ENCODE assay signal across 14 mouse cellular contexts in genomic region chr15:98930998-98931397, GRCm38 (mm10). TPM values are rescaled to one million over a fixed set of nuclear protein-coding genes. Genes with fewer than 3 reads are reported as not detected.
DNase-seq lines count a peak whose midpoint lies in the region; ATAC-seq and TF ChIP-seq lines count a peak whose summit lies in the region.
"Had no signal": no experiment of that assay in that cellular context is flagged by ENCODE, and none has a peak within 500 bp of the region (broad histone marks: within the 10 kb centered on the region; RNA-seq: fewer than 3 reads in every experiment).

No protein-coding gene starts in this region.

- DNase-seq in heart, embryonic 10.5 days (ENCODE audit: low spot score), result no peak
- no peak for DNase-seq in midbrain, embryonic 10.5 days (ENCODE audit: low spot score)
- DNase-seq in midbrain, postnatal 0 days (ENCODE audit: low spot score), result no peak
- DNase-seq in cerebellum, adult 8-10 months, result no peak
- DNase-seq in thymus, adult 2 months, result no peak
- DNase-seq: cerebellum, postnatal 36 days; heart, adult 18-20 months; kidney, postnatal 36 days; right cerebral cortex, postnatal 4 days had no signal

- H3K4me3 ChIP-seq in heart, embryonic 16.5 days (ENCODE audit: low read length), result no peak overlapping the region
- no peak overlapping the region for H3K4me3 ChIP-seq in heart, embryonic 10.5 days
- H3K4me3 ChIP-seq in midbrain, embryonic 10.5 days, result 0 out of 2 replicates have a peak overlapping the region, but pooled peaks have one; percentile 16
- H3K4me3 ChIP-seq in midbrain, postnatal 0 days (ENCODE audit: low read depth, low read length), result no peak overlapping the region
- no peak overlapping the region for H3K4me3 ChIP-seq in limb, embryonic 13.5 days
- H3K4me3 ChIP-seq in myocyte, result no peak overlapping the region
- H3K4me3 ChIP-seq in thymus, adult 2 months (ENCODE audit: control insufficient read depth, insufficient read depth, low read length), result no peak overlapping the region

- H3K36me3 ChIP-seq in heart, embryonic 16.5 days (ENCODE audit: control insufficient read depth, insufficient read depth), result peaks cover 9% of the 10 kb centered on the region
- H3K36me3 ChIP-seq in heart, embryonic 10.5 days, result peaks cover 20% of the 10 kb centered on the region
- peaks cover 28% of the 10 kb centered on the region for H3K36me3 ChIP-seq in midbrain, embryonic 10.5 days
- H3K36me3 ChIP-seq in midbrain, postnatal 0 days (ENCODE audit: insufficient read depth, low read length), result peaks cover 4% of the 10 kb centered on the region; the same call in 1 of the 2 replicates
- peaks cover 10% of the 10 kb centered on the region for H3K36me3 ChIP-seq in limb, embryonic 13.5 days
- peaks cover 18% of the 10 kb centered on the region for H3K36me3 ChIP-seq in myocyte (ENCODE audit: control insufficient read depth, insufficient read depth)
- H3K36me3 ChIP-seq in thymus, adult 2 months (ENCODE audit: control insufficient read depth, insufficient read depth, low read length), result peaks cover 8% of the 10 kb centered on the region; the same call in 1 of the 2 replicates

- TF ChIP-seq CTCF in midbrain, postnatal 0 days (IDR thresholded peaks at IDR 0.05), result no peak
- TF ChIP-seq CTCF in thymus, adult 2 months (IDR thresholded peaks at IDR 0.05; ENCODE audit: borderline replicate concordance, control insufficient read depth, extremely low read depth, insufficient read depth, low read length, poor library complexity), result no peak

- H3K27ac ChIP-seq in heart, embryonic 16.5 days (ENCODE audit: low read length), result no peak overlapping the region
- H3K27ac ChIP-seq in heart, embryonic 10.5 days, result no peak overlapping the region
- H3K27ac ChIP-seq in midbrain, embryonic 10.5 days (replicated peaks), result no peak overlapping the region
- H3K27ac ChIP-seq in midbrain, postnatal 0 days (ENCODE audit: low read depth, low read length), result no peak overlapping the region
- H3K27ac ChIP-seq in limb, embryonic 13.5 days, result peak overlapping the region; percentile 44; the same call in 1 of the 2 replicates
- H3K27ac ChIP-seq in thymus, adult 2 months (ENCODE audit: control insufficient read depth, insufficient read depth, low read length), result no peak overlapping the region

- H3K9me3 ChIP-seq in heart, embryonic 16.5 days (replicated peaks; ENCODE audit: control insufficient read depth, low read length), result no peaks in the 10 kb centered on the region
- H3K9me3 ChIP-seq in heart, embryonic 10.5 days, result no peaks in the 10 kb centered on the region
- no peaks in the 10 kb centered on the region for H3K9me3 ChIP-seq in midbrain, embryonic 10.5 days (replicated peaks)
- H3K9me3 ChIP-seq in midbrain, postnatal 0 days (ENCODE audit: low read length), result no peaks in the 10 kb centered on the region
- H3K9me3 ChIP-seq in limb, embryonic 13.5 days, result no peaks in the 10 kb centered on the region

- H3K9ac ChIP-seq in heart, embryonic 16.5 days (ENCODE audit: low read length), result peak overlapping the region; percentile 24; the same call in 1 of the 2 replicates
- H3K9ac ChIP-seq in midbrain, postnatal 0 days (replicated peaks; ENCODE audit: low read length, poor library complexity, severe bottlenecking), result no peak overlapping the region; the same call in 1 of the 2 replicates
- peak overlapping the region; percentile 25; the same call in 1 of the 2 replicates for H3K9ac ChIP-seq in limb, embryonic 13.5 days

- H3ac ChIP-seq in myocyte (ENCODE audit: control insufficient read depth, insufficient read length), result no peak overlapping the region

- peaks cover 27% of the 10 kb centered on the region for H3K79me2 ChIP-seq in myocyte (ENCODE audit: control insufficient read depth, insufficient read depth)

- no peaks in the 10 kb centered on the region for H3K27me3 ChIP-seq in heart, embryonic 16.5 days (ENCODE audit: control insufficient read depth, insufficient read depth, low read length)
- no peaks in the 10 kb centered on the region for H3K27me3 ChIP-seq in heart, embryonic 10.5 days (ENCODE audit: insufficient read depth, poor library complexity, severe bottlenecking)
- no peaks in the 10 kb centered on the region for H3K27me3 ChIP-seq in midbrain, embryonic 10.5 days (ENCODE audit: low read depth, poor library complexity, severe bottlenecking)
- H3K27me3 ChIP-seq in midbrain, postnatal 0 days (ENCODE audit: insufficient read depth, low read length), result no peaks in the 10 kb centered on the region
- H3K27me3 ChIP-seq in limb, embryonic 13.5 days, result no peaks in the 10 kb centered on the region
- H3K27me3 ChIP-seq in myocyte (ENCODE audit: control insufficient read depth, insufficient read depth, insufficient read length), result no peaks in the 10 kb centered on the region
- no peaks in the 10 kb centered on the region for H3K27me3 ChIP-seq in thymus, adult 2 months (ENCODE audit: control insufficient read depth, insufficient read depth, low read length)

- 78% methylated on average over 3 of the region's 3 CpGs for WGBS in heart, embryonic 16.5 days
- 81% methylated on average over 3 of the region's 3 CpGs for WGBS in heart, embryonic 10.5 days
- WGBS in midbrain, embryonic 10.5 days, result 81% methylated on average over 3 of the region's 3 CpGs
- 70% methylated on average over 3 of the region's 3 CpGs for WGBS in midbrain, postnatal 0 days
- WGBS in limb, embryonic 13.5 days, result 74% methylated on average over 3 of the region's 3 CpGs
- WGBS in thymus, adult 2 months, result 92% methylated on average over 3 of the region's 3 CpGs

- peaks cover 20% of the 10 kb centered on the region for H3K4me1 ChIP-seq in heart, embryonic 16.5 days (ENCODE audit: control insufficient read depth, insufficient read depth, low read length)
- H3K4me1 ChIP-seq in heart, embryonic 10.5 days, result peaks cover 23% of the 10 kb centered on the region
- H3K4me1 ChIP-seq in midbrain, embryonic 10.5 days, result peaks cover 35% of the 10 kb centered on the region
- peaks cover 9% of the 10 kb centered on the region; the same call in 1 of the 2 replicates for H3K4me1 ChIP-seq in midbrain, postnatal 0 days (ENCODE audit: insufficient read depth, low read length)
- H3K4me1 ChIP-seq in limb, embryonic 13.5 days, result peaks cover 27% of the 10 kb centered on the region
- peaks cover 18% of the 10 kb centered on the region for H3K4me1 ChIP-seq in thymus, adult 2 months (replicated peaks; ENCODE audit: control insufficient read depth, insufficient read depth, low read length)

- H3K4me2 ChIP-seq in heart, embryonic 16.5 days (ENCODE audit: low read depth, low read length), result no peak overlapping the region
- H3K4me2 ChIP-seq in midbrain, postnatal 0 days (ENCODE audit: low read depth, low read length, poor library complexity, severe bottlenecking), result no peak overlapping the region
- H3K4me2 ChIP-seq in limb, embryonic 13.5 days (replicated peaks), result no peak overlapping the region
- peak overlapping the region; percentile 74 for H3K4me2 ChIP-seq in myocyte (ENCODE audit: low read depth)

- peak; percentile 53 for TF ChIP-seq POLR2A in myocyte (IDR thresholded peaks at IDR 0.05; ENCODE audit: insufficient read length, low read depth)
- no peak for TF ChIP-seq POLR2A in thymus, adult 2 months (IDR thresholded peaks at IDR 0.05; ENCODE audit: control insufficient read depth, extremely low read depth, insufficient read depth, low read length, poor library complexity)

- no peak for ATAC-seq in heart, embryonic 16.5 days (replicated peaks; ENCODE audit: extremely low read depth, insufficient read depth, low FRiP score)
- ATAC-seq in midbrain, postnatal 0 days (ENCODE audit: low FRiP score), result no peak
- no peak for ATAC-seq in limb, embryonic 13.5 days (ENCODE audit: low FRiP score, low read depth)
- ATAC-seq: inflammation-experienced regulatory T-cells, adult 6 months had no signal

RNA-seq across cellular contexts. Expression of gene Tuba1b, which starts 3.4 kb away (rescaled TPM):
- 1,504 and 1,594 TPM in 2 replicates for polyA plus RNA-seq in heart, embryonic 16.5 days (2015; fragmentation: Nextera tagmentation; extraction: Ambion mirVana)
- polyA plus RNA-seq in heart, embryonic 10.5 days (2016; fragmentation: Nextera tagmentation; extraction: Ambion mirVana), result 1,935 and 2,007 TPM in 2 replicates
- polyA plus RNA-seq in midbrain, embryonic 10.5 days (2016; fragmentation: Nextera tagmentation; extraction: Ambion mirVana), result 2,448 and 2,588 TPM in 2 replicates
- 2,522 and 3,264 TPM in 2 replicates for total RNA-seq in midbrain, postnatal 0 days (2014; rRNA removed)
- 1,582 and 1,796 TPM in 2 replicates for polyA plus RNA-seq in midbrain, postnatal 0 days (2015; fragmentation: Nextera tagmentation; extraction: Ambion mirVana)
- polyA plus RNA-seq in limb, embryonic 13.5 days (2015; fragmentation: Nextera tagmentation; extraction: Ambion mirVana), result 1,632 and 1,683 TPM in 2 replicates
- polyA plus RNA-seq in myocyte (2012; fragmentation: generic; extraction: Trizol), result 2,204 TPM
- 3,866 and 5,106 TPM in 2 replicates for polyA plus RNA-seq in thymus, adult 2 months (2012; rRNA removed)

RNA-seq across cellular contexts. Expression of gene Lmbr1l, which starts 13.0 kb away (rescaled TPM):
- 13.3 and 13.9 TPM in 2 replicates for polyA plus RNA-seq in heart, embryonic 16.5 days (2015; fragmentation: Nextera tagmentation; extraction: Ambion mirVana)
- 14.9 and 20.2 TPM in 2 replicates for polyA plus RNA-seq in heart, embryonic 10.5 days (2016; fragmentation: Nextera tagmentation; extraction: Ambion mirVana)
- polyA plus RNA-seq in midbrain, embryonic 10.5 days (2016; fragmentation: Nextera tagmentation; extraction: Ambion mirVana), result 24.7 and 28.6 TPM in 2 replicates
- 46.0 and 56.9 TPM in 2 replicates for total RNA-seq in midbrain, postnatal 0 days (2014; rRNA removed)
- polyA plus RNA-seq in midbrain, postnatal 0 days (2015; fragmentation: Nextera tagmentation; extraction: Ambion mirVana), result 19.6 and 21.7 TPM in 2 replicates
- 22.5 and 26.1 TPM in 2 replicates for polyA plus RNA-seq in limb, embryonic 13.5 days (2015; fragmentation: Nextera tagmentation; extraction: Ambion mirVana)
- polyA plus RNA-seq in myocyte (2012; fragmentation: generic; extraction: Trizol), result 33.4 TPM
- polyA plus RNA-seq in thymus, adult 2 months (2012; rRNA removed), result 390 and 404 TPM in 2 replicates

RNA-seq across cellular contexts. Expression of gene Gm49450, which starts 22.4 kb away (rescaled TPM):
- not detected in 2 replicates for polyA plus RNA-seq in heart, embryonic 16.5 days (2015; fragmentation: Nextera tagmentation; extraction: Ambion mirVana)
- polyA plus RNA-seq in heart, embryonic 10.5 days (2016; fragmentation: Nextera tagmentation; extraction: Ambion mirVana), result not detected in 2 replicates
- polyA plus RNA-seq in midbrain, embryonic 10.5 days (2016; fragmentation: Nextera tagmentation; extraction: Ambion mirVana), result not detected in 2 replicates
- total RNA-seq in midbrain, postnatal 0 days (2014; rRNA removed), result 1,797 and 2,945 TPM in 2 replicates
- not detected in 2 replicates for polyA plus RNA-seq in midbrain, postnatal 0 days (2015; fragmentation: Nextera tagmentation; extraction: Ambion mirVana)
- not detected in 2 replicates for polyA plus RNA-seq in limb, embryonic 13.5 days (2015; fragmentation: Nextera tagmentation; extraction: Ambion mirVana)
- 0.84 TPM for polyA plus RNA-seq in myocyte (2012; fragmentation: generic; extraction: Trizol)
- polyA plus RNA-seq in thymus, adult 2 months (2012; rRNA removed), result 82.1 and 153 TPM in 2 replicates
- total RNA-seq: heart, adult 18-20 months; left cerebral cortex, adult 8-10 months had no signal
- polyA plus RNA-seq: inflammation-experienced regulatory T-cells, adult 6 months had no signal

RNA-seq across cellular contexts. Expression of gene Tuba1a, which starts 22.5 kb away (rescaled TPM):
- 727 and 789 TPM in 2 replicates for polyA plus RNA-seq in heart, embryonic 16.5 days (2015; fragmentation: Nextera tagmentation; extraction: Ambion mirVana)
- 1,319 and 1,394 TPM in 2 replicates for polyA plus RNA-seq in heart, embryonic 10.5 days (2016; fragmentation: Nextera tagmentation; extraction: Ambion mirVana)
- 4,467 and 6,520 TPM in 2 replicates for polyA plus RNA-seq in midbrain, embryonic 10.5 days (2016; fragmentation: Nextera tagmentation; extraction: Ambion mirVana)
- total RNA-seq in midbrain, postnatal 0 days (2014; rRNA removed), result 17,447 and 20,461 TPM in 2 replicates
- 15,641 and 16,823 TPM in 2 replicates for polyA plus RNA-seq in midbrain, postnatal 0 days (2015; fragmentation: Nextera tagmentation; extraction: Ambion mirVana)
- 1,398 and 1,426 TPM in 2 replicates for polyA plus RNA-seq in limb, embryonic 13.5 days (2015; fragmentation: Nextera tagmentation; extraction: Ambion mirVana)
- 3,074 TPM for polyA plus RNA-seq in myocyte (2012; fragmentation: generic; extraction: Trizol)
- polyA plus RNA-seq in thymus, adult 2 months (2012; rRNA removed), result 373 and 432 TPM in 2 replicates

RNA-seq across cellular contexts. Expression of gene Dhh, which starts 32.7 kb away (rescaled TPM):
- 2.0 and 2.5 TPM in 2 replicates for polyA plus RNA-seq in heart, embryonic 16.5 days (2015; fragmentation: Nextera tagmentation; extraction: Ambion mirVana)
- polyA plus RNA-seq in heart, embryonic 10.5 days (2016; fragmentation: Nextera tagmentation; extraction: Ambion mirVana), result 2.9 and 3.0 TPM in 2 replicates
- polyA plus RNA-seq in midbrain, embryonic 10.5 days (2016; fragmentation: Nextera tagmentation; extraction: Ambion mirVana), result 0.27 and 0.58 TPM in 2 replicates
- 0.38 and 0.71 TPM in 2 replicates for total RNA-seq in midbrain, postnatal 0 days (2014; rRNA removed)
- 0.18 and 0.22 TPM in 2 replicates for polyA plus RNA-seq in midbrain, postnatal 0 days (2015; fragmentation: Nextera tagmentation; extraction: Ambion mirVana)
- 0.59 and 0.80 TPM in 2 replicates for polyA plus RNA-seq in limb, embryonic 13.5 days (2015; fragmentation: Nextera tagmentation; extraction: Ambion mirVana)
- polyA plus RNA-seq in myocyte (2012; fragmentation: generic; extraction: Trizol), result 0.11 TPM
- 1.1 and 2.6 TPM in 2 replicates for polyA plus RNA-seq in thymus, adult 2 months (2012; rRNA removed)

Comparison
In these comparisons a context has a peak if more than half of its experiments do, and no peak if none do; other contexts are left out.
1. RNA of gene Lmbr1l, which starts 13.0 kb away (polyA plus RNA-seq): 390 to 404 TPM in thymus, adult 2 months; 33.4 TPM in myocyte (single experiment), 24.7 to 28.6 TPM in midbrain, embryonic 10.5 days, 22.5 to 26.1 TPM in limb, embryonic 13.5 days, 14.9 to 20.2 TPM in heart, embryonic 10.5 days, 19.6 to 21.7 TPM in midbrain, postnatal 0 days and 13.3 to 13.9 TPM in heart, embryonic 16.5 days; every median in the first group is over 10 times any median in the second.
2. RNA of gene Gm49450, which starts 22.4 kb away (polyA plus RNA-seq): 82.1 to 153 TPM in thymus, adult 2 months; 0.84 TPM in myocyte (single experiment), not detected in heart, embryonic 16.5 days, not detected in heart, embryonic 10.5 days, not detected in midbrain, embryonic 10.5 days, not detected in midbrain, postnatal 0 days and not detected in limb, embryonic 13.5 days; every median in the first group is over 10 times any median in the second.